Mouse (Mus musculus): ENCODE measurements around the gene Plekhb1. TPM values are rescaled to one million over a fixed set of nuclear protein-coding genes. Genes with fewer than 3 reads are reported as not detected.

The Plekhb1 gene
- total RNA-seq, 1 experiment = 4.4 TPM

DNA sequence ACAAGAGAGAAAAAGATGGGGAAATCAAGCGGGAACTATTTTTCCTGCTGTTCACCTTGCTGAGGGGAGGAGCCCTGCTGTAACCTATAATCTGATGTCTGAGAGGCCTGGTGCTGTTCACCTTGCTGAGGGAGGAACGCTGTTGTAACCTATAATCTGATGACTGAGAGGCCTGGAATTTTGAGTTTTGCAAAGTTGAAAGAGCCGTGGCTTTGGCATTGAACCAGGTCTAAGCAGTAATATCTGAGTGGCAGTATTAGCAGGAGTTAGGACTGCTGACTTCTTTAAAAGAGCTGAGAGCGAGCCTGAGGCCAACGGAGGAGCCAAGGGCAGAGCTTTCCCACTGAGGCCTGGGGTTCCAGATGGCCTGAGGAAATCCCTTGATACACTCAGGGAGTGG, 15.8 kb upstream of the Plekhb1 start:
- no peak overlapping the region for H3K4me3 ChIP-seq (ENCODE audit: insufficient read depth in 1 of 2, low read depth in 1 of 2, low read length in 2 of 2, poor library complexity in 1 of 2, severe bottlenecking in 1 of 2)
- in situ Hi-C loops (cut with MboI; ENCODE audit: low sequenced_read_pairs in 2 of 2, unreplicated experiment in 2 of 2) = no loop called here
- no peak for DNase-seq (ENCODE audit: low read depth, low spot score)
- TF ChIP-seq CHD2 (IDR thresholded peaks at IDR 0.05; ENCODE audit: low read depth, low read length) = no peak
- TF ChIP-seq HCFC1 (IDR thresholded peaks at IDR 0.05; ENCODE audit: borderline replicate concordance, insufficient read depth, low read length) = no peak
- no peak for TF ChIP-seq ZC3H11A (IDR thresholded peaks at IDR 0.05; ENCODE audit: borderline replicate concordance, low read depth, low read length)
- no peak for TF ChIP-seq MAFK (IDR thresholded peaks at IDR 0.05; ENCODE audit: insufficient read depth, low read depth, low read length)
- TF ChIP-seq ZNF384 (IDR thresholded peaks at IDR 0.05; ENCODE audit: low read depth, low read length) = no peak
- peaks cover 3 to 6% of the 10 kb centered on the region in 2 experiments; a peak in 1 of 4 replicates for H3K4me1 ChIP-seq (ENCODE audit: control insufficient read depth in 2 of 2, insufficient read depth in 2 of 2, low read length in 2 of 2, poor library complexity in 1 of 2)
- no peaks in the 10 kb centered on the region for H3K9me3 ChIP-seq (ENCODE audit: control insufficient read depth, insufficient read depth, low read depth, low read length)
- no peak overlapping the region for H3K27ac ChIP-seq (ENCODE audit: insufficient read depth, low read depth, low read length, poor library complexity, severe bottlenecking)
- peaks cover 5% of the 10 kb centered on the region; the same call in 1 of the 2 replicates for H3K36me3 ChIP-seq (ENCODE audit: control insufficient read depth, insufficient read depth, low read length, poor library complexity, severe bottlenecking)
- no peak overlapping the region for H3K9ac ChIP-seq (ENCODE audit: insufficient read depth, low read depth, low read length, poor library complexity, severe bottlenecking)

DNA sequence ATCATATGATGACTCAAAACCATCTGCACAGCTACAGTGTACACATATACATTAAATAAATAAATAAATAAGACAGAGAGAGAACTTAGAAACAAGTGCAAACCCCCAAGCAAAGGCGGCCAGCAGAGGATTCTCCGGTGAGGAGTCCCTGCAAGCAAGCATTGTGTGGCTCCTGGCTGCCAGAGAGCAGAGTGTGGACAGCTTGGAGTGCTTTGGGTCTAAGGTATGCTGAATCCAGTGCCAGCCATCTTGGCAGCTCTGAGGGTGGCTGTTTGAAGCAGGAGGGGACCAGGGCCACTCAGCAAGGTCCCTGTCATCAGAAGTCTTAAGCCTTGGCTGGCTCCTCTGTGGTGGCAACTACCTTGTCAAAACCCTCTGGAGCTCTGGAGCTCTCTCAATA, 12.7 kb upstream of the Plekhb1 start:
- Histone ChIP-seq H3K4me3 (ENCODE audit: insufficient read depth in 1 of 2, low read depth in 1 of 2, low read length in 2 of 2, poor library complexity in 1 of 2, severe bottlenecking in 1 of 2) (peak overlapping the region; percentile 53 to 73), H3K27ac (ENCODE audit: insufficient read depth, low read depth, low read length, poor library complexity, severe bottlenecking) (no peak overlapping the region), H3K9ac (ENCODE audit: insufficient read depth, low read depth, low read length, poor library complexity, severe bottlenecking) (peak overlapping the region; percentile 37), H3K9me3 (ENCODE audit: control insufficient read depth, insufficient read depth, low read depth, low read length) (no peaks in the 10 kb centered on the region), H3K36me3 (ENCODE audit: control insufficient read depth, insufficient read depth, low read length, poor library complexity, severe bottlenecking) (peaks cover 5% of the 10 kb centered on the region; the same call in 1 of the 2 replicates), H3K4me1 (ENCODE audit: control insufficient read depth in 2 of 2, insufficient read depth in 2 of 2, low read length in 2 of 2, poor library complexity in 1 of 2) (peaks cover 3 to 6% of the 10 kb centered on the region in 2 experiments; a peak in 1 of 4 replicates)
- no peak for TF ChIP-seq CHD2 (IDR thresholded peaks at IDR 0.05; ENCODE audit: low read depth, low read length)
- no peak for TF ChIP-seq ZNF384 (IDR thresholded peaks at IDR 0.05; ENCODE audit: low read depth, low read length)
- no peak for TF ChIP-seq ZC3H11A (IDR thresholded peaks at IDR 0.05; ENCODE audit: borderline replicate concordance, low read depth, low read length)
- no peak for TF ChIP-seq MAFK (IDR thresholded peaks at IDR 0.05; ENCODE audit: insufficient read depth, low read depth, low read length)
- TF ChIP-seq HCFC1 (IDR thresholded peaks at IDR 0.05; ENCODE audit: borderline replicate concordance, insufficient read depth, low read length) = no peak
- DNase-seq (ENCODE audit: low read depth, low spot score) = no peak
- in situ Hi-C loops (cut with MboI; ENCODE audit: low sequenced_read_pairs in 2 of 2, unreplicated experiment in 2 of 2) = no loop called here

DNA sequence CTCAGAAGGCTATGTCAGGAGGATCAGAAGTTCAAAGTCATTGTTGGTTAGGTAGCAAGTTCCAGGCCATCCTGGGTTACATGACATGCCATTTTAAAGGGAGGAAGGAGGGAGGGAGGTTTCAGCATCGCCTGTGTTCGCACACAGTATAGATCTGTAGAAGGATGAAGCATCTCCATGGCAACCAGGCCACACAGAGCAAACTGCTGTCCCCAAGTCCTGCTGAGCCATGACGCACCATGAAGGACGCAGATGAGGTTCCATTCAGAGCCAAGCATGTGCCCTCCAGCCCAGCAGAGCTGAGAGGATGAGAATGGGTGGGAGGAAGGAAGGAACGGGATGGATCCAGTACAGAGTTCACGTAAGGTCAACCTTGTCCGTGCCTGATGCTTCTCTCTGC, 11.2 kb upstream of the Plekhb1 start:
- DNase-seq (ENCODE audit: low read depth, low spot score) = no peak
- no peak for TF ChIP-seq HCFC1 (IDR thresholded peaks at IDR 0.05; ENCODE audit: borderline replicate concordance, insufficient read depth, low read length)
- TF ChIP-seq ZNF384 (IDR thresholded peaks at IDR 0.05; ENCODE audit: low read depth, low read length) = no peak
- TF ChIP-seq MAFK (IDR thresholded peaks at IDR 0.05; ENCODE audit: insufficient read depth, low read depth, low read length) = no peak
- TF ChIP-seq CHD2 (IDR thresholded peaks at IDR 0.05; ENCODE audit: low read depth, low read length) = no peak
- no peak for TF ChIP-seq ZC3H11A (IDR thresholded peaks at IDR 0.05; ENCODE audit: borderline replicate concordance, low read depth, low read length)
- Histone ChIP-seq H3K36me3 (ENCODE audit: control insufficient read depth, insufficient read depth, low read length, poor library complexity, severe bottlenecking) (peaks cover 5% of the 10 kb centered on the region; the same call in 1 of the 2 replicates), H3K4me1 (ENCODE audit: control insufficient read depth in 2 of 2, insufficient read depth in 2 of 2, low read length in 2 of 2, poor library complexity in 1 of 2) (no peaks in the 10 kb centered on the region; a peak in 1 of 4 replicates), H3K4me3 (ENCODE audit: insufficient read depth in 1 of 2, low read depth in 1 of 2, low read length in 2 of 2, poor library complexity in 1 of 2, severe bottlenecking in 1 of 2) (no peak overlapping the region), H3K9me3 (ENCODE audit: control insufficient read depth, insufficient read depth, low read depth, low read length) (no peaks in the 10 kb centered on the region), H3K27ac (ENCODE audit: insufficient read depth, low read depth, low read length, poor library complexity, severe bottlenecking) (no peak overlapping the region), H3K9ac (ENCODE audit: insufficient read depth, low read depth, low read length, poor library complexity, severe bottlenecking) (no peak overlapping the region)
- in situ Hi-C loops (cut with MboI; ENCODE audit: low sequenced_read_pairs in 2 of 2, unreplicated experiment in 2 of 2) = no loop called here

DNA sequence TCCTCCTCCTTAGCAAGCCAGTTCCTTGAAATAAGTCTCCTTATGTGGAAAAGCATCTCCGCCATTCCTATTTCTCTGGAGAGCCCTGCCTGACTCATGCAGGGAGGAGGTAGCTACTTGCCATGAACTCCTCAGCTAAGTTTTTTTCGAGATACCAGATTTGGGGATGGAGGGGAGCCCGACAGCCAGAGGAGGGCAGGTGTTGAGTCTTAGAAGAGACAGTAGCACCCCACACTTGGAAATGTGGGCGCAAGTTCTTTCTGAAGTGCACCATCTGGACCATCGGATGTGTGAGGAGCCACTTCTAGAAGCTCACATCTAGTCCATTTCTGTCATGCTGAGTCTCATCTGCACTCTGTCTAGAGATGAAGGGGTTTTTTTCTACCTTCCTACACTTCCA, 8.4 kb upstream of the Plekhb1 start:
- in situ Hi-C loops (cut with MboI; ENCODE audit: low sequenced_read_pairs in 2 of 2, unreplicated experiment in 2 of 2) = no loop called here
- no peak for TF ChIP-seq ZC3H11A (IDR thresholded peaks at IDR 0.05; ENCODE audit: borderline replicate concordance, low read depth, low read length)
- TF ChIP-seq ZNF384 (IDR thresholded peaks at IDR 0.05; ENCODE audit: low read depth, low read length) = no peak
- TF ChIP-seq CHD2 (IDR thresholded peaks at IDR 0.05; ENCODE audit: low read depth, low read length) = no peak
- no peak for TF ChIP-seq HCFC1 (IDR thresholded peaks at IDR 0.05; ENCODE audit: borderline replicate concordance, insufficient read depth, low read length)
- TF ChIP-seq MAFK (IDR thresholded peaks at IDR 0.05; ENCODE audit: insufficient read depth, low read depth, low read length) = no peak
- Histone ChIP-seq H3K4me1 (ENCODE audit: control insufficient read depth in 2 of 2, insufficient read depth in 2 of 2, low read length in 2 of 2, poor library complexity in 1 of 2) (no peaks in the 10 kb centered on the region; a peak in 1 of 4 replicates), H3K9ac (ENCODE audit: insufficient read depth, low read depth, low read length, poor library complexity, severe bottlenecking) (no peak overlapping the region), H3K27ac (ENCODE audit: insufficient read depth, low read depth, low read length, poor library complexity, severe bottlenecking) (no peak overlapping the region), H3K36me3 (ENCODE audit: control insufficient read depth, insufficient read depth, low read length, poor library complexity, severe bottlenecking) (no peaks in the 10 kb centered on the region), H3K9me3 (ENCODE audit: control insufficient read depth, insufficient read depth, low read depth, low read length) (no peaks in the 10 kb centered on the region), H3K4me3 (ENCODE audit: insufficient read depth in 1 of 2, low read depth in 1 of 2, low read length in 2 of 2, poor library complexity in 1 of 2, severe bottlenecking in 1 of 2) (no peak overlapping the region)
- DNase-seq (ENCODE audit: low read depth, low spot score) = no peak
